Mouse (Mus musculus) neural tube, embryonic 14.5 days (tissue): ENCODE data around the gene Phldb2. TPM values are rescaled to one million over a fixed set of nuclear protein-coding genes. Genes with fewer than 3 reads are reported as not detected.

Source experiments
- ATAC-seq: fragments of 200-750 bp; cut with Nextera tagmentation; 2 replicates; pipeline ENCODE4 v1.8.0; 2017; ENCODE audit warnings: low read depth, mild to moderate bottlenecking, moderate TSS enrichment, moderate library complexity
- H3K27ac ChIP-seq: fragments of 300-500 bp; sonication (generic); 2 replicates; pipeline ENCODE4 v1.5.1; 2014; ENCODE audit warnings: low read depth, mild to moderate bottlenecking, control low read depth, low read length, moderate library complexity, mixed read lengths
- H3K27me3 ChIP-seq: fragments of 300-500 bp; sonication (generic); 2 replicates; pipeline ENCODE4 v1.6.1; 2014; ENCODE audit warnings: low read length; ENCODE audit not compliant: control insufficient read depth, insufficient read depth
- H3K36me3 ChIP-seq: fragments of 300-500 bp; sonication (generic); 2 replicates; pipeline ENCODE4 v1.6.1; 2014; ENCODE audit warnings: low read length, mixed read lengths; ENCODE audit not compliant: control insufficient read depth, insufficient read depth
- H3K4me1 ChIP-seq: fragments of 300-500 bp; sonication (generic); 2 replicates; pipeline ENCODE4 v1.6.1; 2014; ENCODE audit warnings: low read length; ENCODE audit not compliant: control insufficient read depth, insufficient read depth
- H3K4me2 ChIP-seq: fragments of 300-500 bp; sonication (generic); 2 replicates; pipeline ENCODE4 v1.6.1; 2014; ENCODE audit warnings: mild to moderate bottlenecking, low read depth, low read length, control low read depth
- H3K4me3 ChIP-seq: fragments of 300-500 bp; sonication (generic); 2 replicates; pipeline ENCODE4 v1.5.1; 2014; ENCODE audit warnings: low read depth, low read length, control low read depth, mixed read lengths
- H3K9ac ChIP-seq: fragments of 300-500 bp; sonication (generic); replicated peaks from 2 replicates; pipeline ENCODE4 v1.6.1; 2014; ENCODE audit warnings: low read depth, mild to moderate bottlenecking, control low read depth, low read length, mixed read lengths
- H3K9me3 ChIP-seq: fragments of 300-500 bp; sonication (generic); 2 replicates; pipeline ENCODE4 v1.6.1; 2016; ENCODE audit warnings: low read length; ENCODE audit not compliant: control insufficient read depth
- WGBS: fragments of 180-500 bp; shearing (Covaris S2); extraction: QIAGEN DNeasy Blood & Tissue Kit; methylation state at CpG from one replicate; pipeline ENCODE4 v1.1.7; 2014; 5-methylcytosine and 5-hydroxymethylcytosine counted together
- polyA plus RNA-seq: library from polyadenylated mRNA; unstranded; fragments of >200 nt; fragmentation: Nextera tagmentation; extraction: Ambion mirVana; gene quantifications from 2 replicates; pipeline ENCODE4 v1.2.1, GENCODE M21; 2014

The Phldb2 gene
- polyA plus RNA-seq, 1 experiment from 2014 or later: 4.2 TPM

DNA sequence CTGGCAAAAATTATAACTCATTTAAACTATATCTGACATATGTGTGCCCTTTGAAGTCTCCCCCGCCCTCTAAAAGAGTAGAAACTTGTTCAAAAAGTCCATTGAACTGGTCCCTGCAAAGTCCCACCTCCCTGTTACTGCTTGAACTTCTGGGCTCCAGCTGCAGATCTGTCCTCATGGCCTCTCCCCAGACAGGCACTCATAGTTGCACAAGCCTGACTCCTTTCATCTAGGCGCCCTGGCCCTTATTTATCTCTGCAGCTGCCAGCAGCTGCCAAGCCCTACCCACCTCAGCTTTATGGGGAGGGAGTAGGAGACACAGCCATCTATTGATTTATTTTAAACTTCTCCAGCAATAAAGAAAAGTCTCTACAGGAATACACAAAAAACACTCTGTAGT, 143.2 kb downstream of the Phldb2 start:
- Histone ChIP-seq H3K9ac (no peak overlapping the region), H3K4me1 (no peaks in the 10 kb centered on the region), H3K4me2 (no peak overlapping the region), H3K27me3 (no peaks in the 10 kb centered on the region), H3K9me3 (no peaks in the 10 kb centered on the region), H3K4me3 (no peak overlapping the region), H3K27ac (no peak overlapping the region), H3K36me3 (no peaks in the 10 kb centered on the region)
- ATAC-seq: no peak
- WGBS: 64% methylated on average over 2 of the region's 2 CpGs

DNA sequence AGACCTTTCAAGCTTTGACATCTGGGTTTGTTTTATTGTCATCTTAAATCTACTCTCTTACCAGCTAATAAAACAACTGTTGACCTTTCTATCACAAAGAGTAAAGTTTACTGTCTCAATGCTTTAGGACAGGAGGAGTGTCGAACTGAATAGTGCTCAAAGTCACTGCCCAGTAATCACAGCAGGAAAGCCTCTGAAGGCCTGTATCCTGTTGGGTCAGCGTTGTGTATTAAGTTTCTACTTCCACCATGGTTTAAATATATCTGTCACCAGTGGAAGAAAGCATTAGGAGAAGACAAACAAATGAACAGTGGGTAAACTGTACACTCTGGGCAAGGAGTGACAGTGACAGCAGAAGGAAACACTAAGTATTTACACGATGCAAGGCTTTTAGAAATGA, 148.7 kb downstream of the Phldb2 start:
- WGBS: 50% methylated on average over 3 of the region's 3 CpGs
- Histone ChIP-seq H3K36me3 (no peaks in the 10 kb centered on the region), H3K9me3 (no peaks in the 10 kb centered on the region), H3K27ac (no peak overlapping the region), H3K9ac (no peak overlapping the region), H3K27me3 (no peaks in the 10 kb centered on the region), H3K4me3 (no peak overlapping the region), H3K4me2 (no peak overlapping the region), H3K4me1 (no peaks in the 10 kb centered on the region)
- no peak for ATAC-seq

DNA sequence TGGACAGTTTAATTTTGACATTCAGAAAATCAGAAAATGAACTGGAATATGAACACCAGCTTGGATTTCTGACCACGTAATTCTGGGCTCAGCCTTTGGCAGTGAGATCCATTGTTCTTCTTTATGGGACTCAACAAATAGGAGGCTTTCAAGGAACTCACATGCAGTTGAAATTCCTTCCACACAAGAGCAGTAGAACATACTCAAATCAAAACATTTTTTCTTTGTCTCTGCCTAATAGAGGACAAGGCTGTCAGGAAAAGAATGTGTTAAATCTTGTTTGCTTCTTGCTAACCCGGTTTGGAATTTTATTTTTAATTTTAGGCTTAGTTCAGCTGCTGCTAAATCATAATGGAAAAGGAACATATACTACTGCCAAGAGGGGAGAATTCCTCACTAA, 153.0 kb downstream of the Phldb2 start:
- 72% methylated on average over 2 of the region's 2 CpGs for WGBS
- Histone ChIP-seq H3K4me2 (no peak overlapping the region), H3K4me1 (no peaks in the 10 kb centered on the region), H3K9ac (no peak overlapping the region), H3K36me3 (no peaks in the 10 kb centered on the region), H3K27me3 (no peaks in the 10 kb centered on the region), H3K4me3 (no peak overlapping the region), H3K9me3 (no peaks in the 10 kb centered on the region), H3K27ac (no peak overlapping the region)
- ATAC-seq: no peak

DNA sequence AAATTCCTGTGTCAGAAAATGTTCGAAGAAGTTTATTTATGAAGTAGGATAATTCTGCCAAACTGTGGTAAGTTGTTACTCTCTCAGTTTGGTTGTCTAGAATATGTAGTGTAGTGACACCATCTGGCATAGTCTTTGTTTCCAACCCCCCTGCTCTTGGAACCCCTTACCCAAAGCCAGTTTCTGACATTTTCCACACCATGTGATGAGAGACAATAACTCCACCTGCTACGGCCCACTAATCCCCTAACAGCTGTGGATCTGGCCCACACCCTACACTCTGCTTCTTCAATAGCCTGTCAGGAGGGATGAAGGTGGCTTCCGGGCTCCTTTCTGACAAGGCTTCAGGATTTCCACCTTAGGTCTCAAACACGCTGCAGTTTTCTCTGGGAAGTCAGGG, 154.2 kb downstream of the Phldb2 start:
- WGBS: 79% methylated on average over 4 of the region's 4 CpGs
- no peaks in the 10 kb centered on the region for H3K4me1 ChIP-seq
- no peak for ATAC-seq

DNA sequence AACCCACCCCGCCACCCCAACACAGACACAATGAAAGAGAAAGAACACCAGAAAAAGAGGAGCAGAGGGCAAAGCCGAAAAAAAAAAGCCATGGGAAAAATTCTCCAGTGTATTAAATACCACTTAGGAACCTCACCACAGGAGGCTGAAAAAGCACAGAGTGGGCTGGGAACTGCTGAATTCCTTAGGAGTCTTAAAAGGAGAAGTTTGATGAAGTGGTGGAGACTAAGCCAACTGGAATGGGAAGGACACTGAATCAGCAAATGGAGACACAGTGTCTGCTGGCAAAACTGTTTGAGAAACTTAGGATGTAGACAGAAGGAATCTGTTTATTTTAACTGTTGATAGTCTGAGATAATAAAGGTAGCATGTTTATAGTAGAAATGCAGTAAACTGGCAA, 154.8 kb downstream of the Phldb2 start:
- Histone ChIP-seq H3K9ac (no peak overlapping the region), H3K4me3 (no peak overlapping the region), H3K36me3 (no peaks in the 10 kb centered on the region), H3K9me3 (no peaks in the 10 kb centered on the region), H3K27ac (no peak overlapping the region), H3K4me1 (no peaks in the 10 kb centered on the region), H3K27me3 (no peaks in the 10 kb centered on the region), H3K4me2 (no peak overlapping the region)
- ATAC-seq: no peak
- 90% methylated on average over 2 of the region's 2 CpGs for WGBS

More for the DNA sequence above, 154.2 kb downstream of the Phldb2 start:
- H3K27ac ChIP-seq: no peak overlapping the region
- H3K27me3 ChIP-seq: no peaks in the 10 kb centered on the region
- no peaks in the 10 kb centered on the region for H3K36me3 ChIP-seq
- no peak overlapping the region for H3K4me2 ChIP-seq
- no peak overlapping the region for H3K4me3 ChIP-seq
- no peak overlapping the region for H3K9ac ChIP-seq
- H3K9me3 ChIP-seq: no peaks in the 10 kb centered on the region

DNA sequence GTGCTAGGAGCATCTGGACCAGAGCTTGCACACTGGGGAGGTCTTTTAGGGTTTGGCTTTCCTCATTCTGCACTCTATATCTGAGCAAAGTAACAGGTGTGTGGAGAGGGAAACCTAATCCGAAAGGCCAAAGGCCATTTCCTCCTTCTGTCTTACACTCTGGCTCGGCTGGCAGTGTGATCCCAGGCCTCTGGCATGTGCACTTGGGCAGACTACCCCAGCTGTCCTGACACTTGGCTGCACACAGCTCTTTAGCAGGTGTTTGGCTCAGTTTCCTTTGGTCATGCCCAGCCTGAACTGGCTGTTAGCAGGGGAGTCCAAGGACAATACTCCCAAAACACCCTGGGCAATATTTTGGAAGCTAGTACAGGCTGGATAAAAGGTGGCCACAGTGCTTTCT, 156.6 kb downstream of the Phldb2 start:
- H3K36me3 ChIP-seq: no peaks in the 10 kb centered on the region
- H3K9me3 ChIP-seq: no peaks in the 10 kb centered on the region
- peak; percentile 41; the same call in 1 of the 2 replicates for ATAC-seq
- H3K4me1 ChIP-seq: no peaks in the 10 kb centered on the region
- no peak overlapping the region for H3K9ac ChIP-seq
- no peak overlapping the region for H3K4me3 ChIP-seq
- no peak overlapping the region for H3K27ac ChIP-seq
- WGBS: 67% methylated on average over 2 of the region's 2 CpGs
- H3K27me3 ChIP-seq: no peaks in the 10 kb centered on the region
- H3K4me2 ChIP-seq: no peak overlapping the region

DNA sequence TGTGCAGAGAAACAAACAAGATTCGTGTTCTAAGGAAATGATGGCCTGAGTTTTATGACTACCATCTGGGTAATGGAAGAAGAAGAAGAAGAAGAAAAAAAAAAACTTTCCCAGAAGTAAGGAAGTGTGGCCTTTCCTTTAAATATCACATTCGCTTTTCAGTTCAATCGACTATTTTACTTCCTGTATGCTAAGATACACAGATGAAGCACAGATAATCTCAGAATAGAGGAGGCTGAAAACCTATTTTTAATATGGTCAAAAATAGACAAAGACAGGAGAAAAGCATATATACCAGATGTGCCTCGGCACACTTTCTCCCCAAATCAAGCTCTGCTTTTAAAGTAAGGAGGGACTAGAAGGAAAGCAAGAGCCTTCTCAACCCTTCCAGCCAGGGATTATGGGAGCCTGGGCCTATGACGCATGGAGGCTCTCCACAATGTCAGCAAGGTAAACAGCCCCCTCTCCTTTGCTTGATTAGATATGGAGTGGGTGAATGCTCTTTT, 158.2 kb downstream of the Phldb2 start:
- no peak overlapping the region for H3K9ac ChIP-seq
- WGBS: 84% methylated on average over 5 of the region's 5 CpGs
- no peak overlapping the region for H3K4me2 ChIP-seq
- ATAC-seq: no peak
- no peaks in the 10 kb centered on the region for H3K9me3 ChIP-seq
- no peak overlapping the region for H3K27ac ChIP-seq
- no peak overlapping the region for H3K4me3 ChIP-seq
- H3K36me3 ChIP-seq: no peaks in the 10 kb centered on the region
- no peaks in the 10 kb centered on the region for H3K4me1 ChIP-seq
- no peaks in the 10 kb centered on the region for H3K27me3 ChIP-seq

DNA sequence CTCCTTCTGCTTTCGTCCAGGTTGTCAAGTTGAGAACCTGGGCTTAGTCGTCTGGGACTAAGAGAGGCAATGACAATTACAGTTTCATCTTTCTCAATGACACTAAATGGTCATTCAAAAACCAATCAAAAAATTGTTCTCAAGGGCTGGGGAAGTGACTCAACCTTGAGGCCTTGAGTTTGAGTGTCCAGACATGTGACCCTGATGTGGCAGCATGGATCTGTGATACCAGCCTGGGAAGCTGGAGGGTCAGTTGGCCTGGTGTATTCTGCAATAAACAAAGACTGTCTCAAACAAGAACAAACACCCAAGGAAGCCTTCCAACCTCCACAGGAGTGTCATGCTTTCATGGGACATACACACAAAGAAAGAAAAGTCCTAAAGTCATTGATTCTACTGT, 160.6 kb downstream of the Phldb2 start:
- H3K27me3 ChIP-seq: no peaks in the 10 kb centered on the region
- no peaks in the 10 kb centered on the region for H3K9me3 ChIP-seq
- H3K27ac ChIP-seq: no peak overlapping the region
- H3K4me2 ChIP-seq: no peak overlapping the region
- no peak overlapping the region for H3K4me3 ChIP-seq
- no peak for ATAC-seq
- H3K9ac ChIP-seq: no peak overlapping the region
- no peaks in the 10 kb centered on the region for H3K4me1 ChIP-seq
- H3K36me3 ChIP-seq: no peaks in the 10 kb centered on the region
- WGBS: 92% methylated on average over 2 of the region's 2 CpGs

DNA sequence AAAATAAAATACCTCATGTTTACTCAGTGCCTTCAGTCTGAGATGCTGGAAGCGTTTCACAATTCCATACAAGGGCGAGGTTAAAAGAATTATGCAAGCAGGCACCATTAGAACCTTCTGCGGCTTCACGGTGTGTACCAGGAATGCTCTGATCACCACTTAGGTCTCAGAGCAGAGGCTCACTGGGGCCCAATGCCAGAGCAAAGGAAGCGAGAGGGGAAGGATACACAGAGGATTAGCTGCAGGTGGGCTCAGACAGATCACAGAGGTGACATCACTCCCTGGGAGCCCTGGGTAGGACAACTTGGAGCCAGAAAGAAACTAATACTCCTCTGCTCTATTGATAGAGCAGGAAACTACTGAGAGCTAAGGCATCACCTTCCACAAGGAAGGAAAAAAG, 162.1 kb downstream of the Phldb2 start:
- Histone ChIP-seq H3K27me3 (no peaks in the 10 kb centered on the region), H3K4me1 (no peaks in the 10 kb centered on the region), H3K4me2 (no peak overlapping the region), H3K36me3 (no peaks in the 10 kb centered on the region), H3K27ac (no peak overlapping the region), H3K4me3 (no peak overlapping the region), H3K9me3 (no peaks in the 10 kb centered on the region), H3K9ac (no peak overlapping the region)
- WGBS: 69% methylated on average over 5 of the region's 5 CpGs
- no peak for ATAC-seq

DNA sequence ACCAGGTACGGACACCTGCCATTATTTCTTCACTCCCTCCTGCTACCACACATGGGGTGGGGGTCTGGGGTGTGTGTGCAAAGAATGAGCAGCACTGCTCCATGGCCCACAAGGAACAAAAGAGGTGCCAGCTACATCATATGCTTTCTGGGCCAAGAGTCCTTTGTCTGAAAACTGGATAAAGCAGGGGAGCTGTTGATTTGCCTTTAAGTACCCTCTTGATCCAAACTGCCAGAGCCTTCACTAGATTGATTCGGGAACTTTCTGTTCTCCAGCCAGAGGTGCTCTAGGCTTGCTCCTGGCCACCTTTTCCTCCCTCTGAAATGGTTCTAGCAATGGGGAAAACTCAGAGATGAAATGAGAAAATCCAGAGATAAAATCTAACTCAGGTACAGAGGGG, 164.1 kb downstream of the Phldb2 start:
- H3K9me3 ChIP-seq: no peaks in the 10 kb centered on the region
- no peak overlapping the region for H3K4me2 ChIP-seq
- H3K4me3 ChIP-seq: no peak overlapping the region
- WGBS: 92% methylated on average over 2 of the region's 2 CpGs
- H3K36me3 ChIP-seq: no peaks in the 10 kb centered on the region
- H3K4me1 ChIP-seq: no peaks in the 10 kb centered on the region
- no peaks in the 10 kb centered on the region for H3K27me3 ChIP-seq
- ATAC-seq: no peak
- H3K9ac ChIP-seq: no peak overlapping the region
- H3K27ac ChIP-seq: no peak overlapping the region
